Mouse (Mus musculus): ENCODE results near the gene Serinc3. TPM values are rescaled to one million over a fixed set of nuclear protein-coding genes. Genes with fewer than 3 reads are reported as not detected.

Gene Serinc3
- polyA plus RNA-seq, 3 experiments from 2014 or later, result 124 to 178 (median 145) TPM

DNA sequence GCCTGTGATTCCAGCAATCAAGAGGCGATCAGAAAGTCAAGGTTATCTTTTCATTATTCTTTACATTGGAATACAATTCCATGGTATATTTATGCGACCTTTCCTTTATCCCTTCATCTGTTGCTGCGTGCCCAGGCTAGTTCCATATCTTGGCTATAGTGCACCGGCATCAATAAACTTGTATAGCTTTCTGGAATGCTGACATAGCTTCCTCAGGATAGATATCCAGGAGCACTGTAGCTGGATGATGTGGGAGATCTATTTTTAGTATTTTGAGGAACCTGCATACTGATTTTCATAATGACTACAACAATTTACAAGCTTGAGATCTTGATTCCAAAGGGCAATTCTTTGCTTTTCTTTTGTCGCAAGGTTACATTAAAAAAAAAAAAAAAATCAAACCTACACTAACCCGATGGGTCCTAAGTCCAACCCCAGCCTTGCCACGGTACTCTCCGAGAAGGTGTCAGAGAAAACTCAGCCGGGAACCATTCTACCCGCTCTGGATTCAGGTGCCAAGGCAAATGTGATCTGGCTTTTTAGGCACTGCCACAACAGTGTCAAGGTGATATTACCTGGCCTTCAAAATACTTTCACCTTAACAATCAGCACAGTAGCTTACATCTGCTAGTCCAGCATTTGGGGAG is 51.2 kb downstream of the Serinc3 start:
- no peak for ATAC-seq

GRCm38 (mm10) chr2:163592084-163592483 is 52.8 kb downstream of the Serinc3 start:
- no peak for ATAC-seq

DNA sequence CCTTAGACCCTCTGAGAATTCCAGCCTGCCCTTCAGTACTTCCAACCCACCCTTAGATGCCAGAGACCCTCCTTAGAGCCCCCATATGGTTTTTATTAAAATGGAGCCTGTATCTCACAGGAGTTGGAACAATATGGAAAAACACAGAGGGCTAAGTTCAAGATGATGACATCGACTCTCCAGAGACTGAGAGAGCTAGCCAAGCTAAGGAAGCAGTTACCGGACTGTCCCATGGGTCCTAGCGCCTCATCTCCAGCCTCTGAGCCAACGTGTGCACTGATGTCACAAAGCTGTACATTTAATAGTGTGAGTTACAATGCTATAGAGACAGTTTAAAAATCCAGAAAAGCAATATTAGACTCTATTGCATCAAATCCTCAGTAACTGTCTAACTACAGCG is 53.9 kb downstream of the Serinc3 start:
- ATAC-seq, result no peak

GRCm38 (mm10) chr2:163590211-163590610 is 54.7 kb downstream of the Serinc3 start:
- ATAC-seq, result no peak

GRCm38 (mm10) chr2:163587506-163587905 is 57.4 kb downstream of the Serinc3 start:
- ATAC-seq, result no peak

- no peak for ATAC-seq
Observed at GRCm38 (mm10) chr2:163586384-163587261, 58.3 kb downstream of the Serinc3 start.

GRCm38 (mm10) chr2:163584088-163584426 is 60.9 kb downstream of the Serinc3 start:
- no peak for ATAC-seq

- ATAC-seq, result no peak
Observed at GRCm38 (mm10) chr2:163583226-163584087, 61.5 kb downstream of the Serinc3 start.

DNA sequence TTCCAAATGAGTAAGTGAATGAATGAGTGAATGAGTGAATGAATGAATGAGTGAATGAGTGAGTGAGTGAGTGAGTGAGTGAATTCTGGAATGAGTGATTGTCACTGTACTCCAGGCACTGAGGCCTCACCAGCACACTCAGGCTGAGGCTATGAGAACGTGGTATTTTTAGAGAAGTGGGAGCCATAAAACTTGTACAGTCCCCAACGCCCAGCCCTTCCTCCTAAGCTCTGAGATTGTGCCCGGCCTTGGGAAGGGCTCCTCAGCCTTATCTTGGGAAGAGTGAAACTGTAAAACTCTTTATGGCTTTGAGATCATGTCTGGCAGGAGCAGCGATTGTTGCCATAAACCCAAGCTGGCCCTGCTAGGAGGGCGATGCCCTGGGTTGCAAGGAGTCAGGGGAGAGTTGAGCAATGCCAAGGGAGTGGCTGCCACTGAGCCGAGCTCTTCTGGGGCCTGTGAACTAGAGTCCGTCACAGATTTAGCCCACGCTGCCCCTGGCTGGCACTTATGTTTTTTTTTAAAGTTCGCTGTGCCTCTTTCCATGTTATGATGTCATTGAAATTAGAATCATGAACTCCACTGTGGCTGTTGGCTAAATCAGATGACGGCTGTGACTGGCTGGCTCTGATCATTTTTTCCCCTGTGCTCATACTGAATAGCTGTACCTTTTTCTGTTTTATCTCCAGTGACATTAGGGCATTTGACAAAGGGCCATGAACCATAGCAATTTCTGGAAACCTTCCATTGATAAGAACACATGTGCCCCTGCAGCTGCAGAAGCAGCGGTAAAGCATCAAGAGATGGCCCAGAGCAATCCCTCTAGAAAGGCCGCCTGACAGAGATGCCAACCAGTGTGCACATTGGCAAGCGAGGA is 64.6 kb downstream of the Serinc3 start:
- no peak for ATAC-seq

DNA sequence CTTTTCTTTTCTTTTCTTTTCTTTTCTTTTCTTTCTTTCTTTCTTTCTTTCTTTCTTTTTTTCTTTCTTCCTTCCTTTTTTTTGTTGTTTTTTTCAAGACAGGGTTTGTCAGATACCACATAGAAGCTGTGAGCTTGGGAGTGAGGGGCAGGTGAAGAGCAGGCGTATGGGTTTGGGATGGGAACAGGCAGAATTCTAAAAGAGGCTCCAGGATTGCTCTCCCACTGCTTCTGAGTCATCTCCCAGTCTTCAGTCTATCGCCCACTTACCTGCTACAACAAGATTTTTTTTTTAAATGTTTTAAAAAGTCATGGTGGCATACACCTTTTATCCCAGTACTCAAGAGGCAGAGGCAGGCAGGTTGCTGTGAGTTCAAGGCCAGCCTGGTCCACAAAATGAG is 66.9 kb downstream of the Serinc3 start:
- ATAC-seq, result no peak

DNA sequence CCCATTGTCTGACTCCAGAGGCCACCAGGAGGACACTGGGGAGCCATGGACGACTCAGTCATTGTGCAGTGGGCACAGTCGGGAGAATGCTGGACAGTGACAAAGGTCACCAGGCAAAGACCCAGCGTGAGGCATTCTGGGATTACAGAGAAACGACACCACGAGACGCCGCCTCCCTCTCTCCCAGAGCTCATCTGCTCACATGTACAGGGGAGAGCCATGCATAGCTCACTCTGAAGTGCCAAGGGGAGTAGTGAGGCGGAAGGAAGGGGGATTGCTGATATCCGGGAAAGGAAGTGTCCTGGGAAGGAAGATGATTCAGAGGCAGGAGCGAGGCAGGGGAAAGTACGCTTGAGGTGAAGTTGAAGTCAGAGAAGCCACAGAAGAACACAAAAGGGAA is 69.7 kb downstream of the Serinc3 start:
- ATAC-seq, result no peak

DNA sequence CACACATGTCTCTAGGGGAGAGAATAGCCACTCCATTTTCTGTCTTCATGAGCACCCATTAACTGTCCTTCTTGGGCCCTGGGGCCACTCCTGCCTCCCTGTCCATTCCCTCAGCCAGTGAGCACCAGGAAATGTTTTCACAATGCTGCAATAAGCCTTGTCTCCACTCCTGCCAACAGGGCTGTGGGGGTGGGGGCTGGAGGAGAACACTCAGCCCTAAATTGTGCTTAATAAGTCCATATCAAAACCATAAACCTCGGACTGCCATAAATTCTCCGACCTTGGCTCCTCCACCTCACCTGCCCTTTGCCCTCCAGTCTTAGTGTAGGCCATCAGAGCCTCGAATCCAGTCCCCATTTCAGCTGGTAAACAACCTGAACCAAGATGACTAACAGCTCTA is 70.6 kb downstream of the Serinc3 start:
- ATAC-seq, result no peak

Other genes with a start within 250 kb of the Serinc3 start
- gene Jph2, start 247.1 kb downstream of the Serinc3 start, polyA plus RNA-seq (2017; shearing (Covaris generic)), result not detected
- 100 to 1,000 TPM; 120 to 137 (median 126) TPM for gene Oser1, start 220.4 kb downstream of the Serinc3 start, polyA plus RNA-seq (2017; shearing (Covaris generic))
- under 1 TPM in 1 of 3 experiments, not detected in 2; 0.39 TPM for gene Gdap1l1, start 206.7 kb downstream of the Serinc3 start, polyA plus RNA-seq (2017; shearing (Covaris generic))
- 1 to 10 TPM; 1.3 to 3.0 (median 2.2) TPM for gene Fitm2, start 172.5 kb downstream of the Serinc3 start, polyA plus RNA-seq (2017; shearing (Covaris generic))
- not detected for gene R3hdml, start 152.8 kb downstream of the Serinc3 start, polyA plus RNA-seq (2017; shearing (Covaris generic))
- not detected for gene Hnf4a, start 138.3 kb downstream of the Serinc3 start, polyA plus RNA-seq (2017; shearing (Covaris generic))
- 10 to 100 TPM; 37.3 to 41.8 (median 40.6) TPM for gene Ttpal, start 42.8 kb downstream of the Serinc3 start, polyA plus RNA-seq (2017; shearing (Covaris generic))
- gene Pkig, start 13.3 kb upstream of the Serinc3 start, polyA plus RNA-seq (2017; shearing (Covaris generic)), result 1 to 10 TPM; 2.0 to 5.5 (median 3.3) TPM
- gene Ada, start 105.1 kb upstream of the Serinc3 start, polyA plus RNA-seq (2017; shearing (Covaris generic)), result 1 to 10 TPM; 4.4 to 8.2 (median 7.4) TPM
- gene Ccn5, start 175.7 kb upstream of the Serinc3 start, polyA plus RNA-seq (2017; shearing (Covaris generic)), result not detected
- not detected for gene Kcnk15, start 208.5 kb upstream of the Serinc3 start, polyA plus RNA-seq (2017; shearing (Covaris generic))

Data from inflammation-experienced regulatory T-cells, adult 6 months (primary cell).